Mouse (Mus musculus) heart, postnatal 0 days (tissue): ENCODE results near the gene Zbtb16.

Experiments used
- CTCF ChIP-seq: IDR thresholded peaks from 2 replicates; pipeline ENCODE4 v1.5.1; 2016; ENCODE audit warnings: antibody characterized with exemption, control low read depth, low read depth
- EP300 ChIP-seq: IDR thresholded peaks from 2 replicates; pipeline ENCODE4 v1.6.1; 2016; ENCODE audit warnings: antibody characterized with exemption, low read depth

DNA sequence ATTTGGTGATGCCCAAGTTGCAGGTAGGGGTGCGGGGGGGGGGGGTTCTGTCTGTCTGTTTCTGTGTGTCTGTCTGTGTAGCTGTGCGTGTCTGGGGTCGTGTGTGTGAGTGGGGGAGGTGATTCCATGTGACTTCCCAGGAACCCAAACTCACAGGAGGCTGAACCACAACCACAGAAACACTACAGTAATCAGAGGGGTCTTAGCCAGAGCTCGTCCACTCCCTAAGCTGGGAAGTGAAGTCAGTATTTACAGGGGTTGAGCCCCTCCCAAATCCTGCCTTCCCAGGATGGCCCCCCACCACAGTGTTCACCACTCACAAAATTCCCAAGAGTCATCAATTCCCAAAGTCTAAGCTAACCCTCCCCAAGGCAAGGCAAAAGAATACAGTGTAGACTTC lies 18.1 kb downstream of the Zbtb16 start:
- TF ChIP-seq CTCF: no peak
- TF ChIP-seq EP300: no peak
